Mouse (Mus musculus) testis, postnatal 14 days (tissue): ENCODE data around the gene Reep1.

Experiments used
- DNase-seq: peaks from one replicate; pipeline ENCODE4 v3.0.0; 2021; ENCODE audit warnings: low spot score

Reep1 gene

GRCm38 (mm10) chr6:71707511-71708501 is at the start of gene Reep1:
TSS of gene Reep1 (plus strand) at chr6:71707561.
- peak; percentile 67 for DNase-seq

GRCm38 (mm10) chr6:71658290-71658689 is 49.1 kb upstream of the Reep1 start:
- DNase-seq, result no peak

- no peak for DNase-seq
These were observed 42.9 kb upstream of the Reep1 start for GRCm38 (mm10) chr6:71664511-71664910.

GRCm38 (mm10) chr6:71673166-71673565 is 34.2 kb upstream of the Reep1 start:
- no peak for DNase-seq

GRCm38 (mm10) chr6:71678891-71679290 is 28.5 kb upstream of the Reep1 start:
- DNase-seq, result no peak

- DNase-seq, result no peak
These were observed 12.2 kb upstream of the Reep1 start for GRCm38 (mm10) chr6:71695150-71695549.

DNA sequence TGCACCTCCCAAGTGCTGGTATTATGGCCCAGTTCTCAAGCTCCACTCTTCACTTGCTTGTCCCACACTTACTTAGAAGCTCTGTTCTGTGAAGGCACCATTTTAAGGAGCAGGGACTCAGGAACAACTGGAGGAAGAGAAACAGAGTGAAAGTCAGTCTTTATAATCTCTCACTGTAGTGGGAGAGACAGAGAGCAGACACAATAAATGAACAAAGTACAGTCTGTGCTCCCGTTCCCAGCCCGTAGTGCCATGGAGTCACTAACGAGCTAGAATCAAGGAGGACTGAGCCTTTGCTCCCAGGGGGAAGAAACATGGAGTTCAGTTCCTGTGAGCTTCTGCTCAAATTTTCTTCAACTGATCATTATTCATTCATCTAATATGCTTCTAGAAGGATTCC is 11.8 kb upstream of the Reep1 start:
- no peak for DNase-seq

DNA sequence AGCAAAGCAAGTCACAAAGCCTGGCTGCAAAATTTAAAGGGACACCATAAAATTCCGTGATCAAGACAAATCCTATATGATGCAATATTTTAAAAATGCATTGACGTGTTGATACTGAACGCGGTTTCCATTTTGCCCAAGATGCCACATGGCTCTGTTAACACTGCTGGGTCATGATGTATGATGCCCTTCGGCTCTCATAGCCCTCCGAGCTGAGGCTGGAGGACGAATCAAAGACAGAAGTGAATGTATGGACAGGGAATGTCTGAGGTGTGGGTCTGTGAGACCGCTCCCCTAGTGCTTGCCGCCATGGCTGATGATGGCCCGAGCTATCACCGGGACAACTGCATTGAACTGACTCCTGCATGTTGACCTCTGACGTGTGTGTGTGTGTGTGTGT is 490 bp upstream of the Reep1 start:
- no peak for DNase-seq

DNA sequence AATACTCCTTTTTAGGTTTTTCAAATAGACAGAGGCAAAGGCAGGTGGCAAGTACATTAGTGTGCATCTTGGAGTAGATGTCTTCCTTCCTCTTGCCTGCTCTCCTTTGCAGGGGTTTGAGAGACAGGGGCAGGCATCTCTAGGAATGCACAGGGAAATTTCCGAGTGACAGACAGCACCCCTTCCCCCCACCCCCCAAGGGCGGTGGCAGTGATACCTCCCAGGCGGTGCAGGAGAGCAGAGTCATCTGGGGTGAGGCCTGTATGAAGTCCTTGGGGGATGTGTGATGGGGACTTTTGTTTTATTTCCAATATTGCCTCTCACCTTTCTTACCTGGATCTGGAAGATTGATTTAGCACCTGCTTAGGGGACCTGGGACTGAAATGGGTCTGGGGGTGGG is 1.2 kb downstream of the Reep1 start:
- DNase-seq, result no peak

GRCm38 (mm10) chr6:71710323-71710722 is 3.0 kb downstream of the Reep1 start:
- no peak for DNase-seq

- peak; percentile 74 for DNase-seq
These were observed 3.8 kb downstream of the Reep1 start for GRCm38 (mm10) chr6:71711201-71711600.

GRCm38 (mm10) chr6:71713532-71713931 is 6.2 kb downstream of the Reep1 start:
- no peak for DNase-seq

DNA sequence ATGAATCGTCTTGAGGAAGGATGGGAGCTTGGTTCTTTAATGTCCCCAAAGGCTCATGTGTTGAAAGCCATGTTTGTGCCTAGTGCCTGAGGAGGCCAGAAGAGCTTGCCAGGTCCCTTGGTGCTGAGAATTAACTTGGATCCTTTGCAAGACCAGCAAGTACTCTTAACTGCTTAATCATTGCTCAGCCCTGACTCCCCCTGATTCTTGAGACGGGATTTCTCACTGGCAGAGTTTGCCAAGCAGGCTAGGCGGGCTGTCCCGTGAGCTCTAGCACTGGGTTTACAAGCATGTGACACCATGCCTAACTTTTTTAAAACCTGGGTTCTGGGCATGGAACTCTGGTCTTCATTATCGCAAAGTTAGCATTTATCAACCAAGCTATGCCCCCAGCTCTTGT is 7.6 kb downstream of the Reep1 start:
- no peak for DNase-seq

DNA sequence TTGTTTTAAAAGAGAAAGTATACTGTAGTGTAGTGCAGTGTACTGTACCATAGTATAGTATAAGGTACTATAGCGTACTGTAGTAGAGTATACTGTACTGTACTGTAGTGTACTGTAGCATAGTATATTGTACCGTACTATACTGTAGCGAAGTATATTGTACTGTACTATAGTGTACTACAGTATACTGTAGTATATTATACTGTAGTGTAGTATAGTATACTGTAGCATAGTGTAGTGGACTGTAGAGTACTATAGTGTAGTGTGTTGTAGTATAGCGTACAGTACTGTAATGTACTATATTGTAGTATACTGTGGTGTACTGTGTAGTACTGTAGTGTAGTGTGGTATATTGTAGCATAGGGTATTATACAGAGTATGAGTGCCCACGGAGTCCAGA is 9.1 kb downstream of the Reep1 start:
- DNase-seq, result no peak

DNA sequence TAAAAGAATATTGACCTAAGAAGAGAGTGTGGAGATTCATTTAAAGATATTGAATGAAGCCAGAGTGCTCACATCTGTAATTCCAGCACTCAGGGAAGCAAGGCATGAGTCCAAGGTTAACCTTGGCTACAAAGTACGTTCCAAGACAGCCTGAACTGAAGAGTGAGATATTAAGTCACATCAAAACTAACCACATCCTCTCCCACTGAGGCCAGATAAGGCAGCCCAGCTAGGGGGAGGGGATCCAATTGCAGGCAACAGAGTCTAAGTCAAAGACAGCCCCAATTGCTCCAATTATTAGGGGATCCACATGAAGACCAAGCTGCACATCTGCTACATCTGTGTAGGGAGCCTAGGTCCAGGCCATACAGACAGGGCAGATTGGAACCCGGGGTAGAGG is 11.0 kb downstream of the Reep1 start:
- DNase-seq, result no peak

GRCm38 (mm10) chr6:71719302-71719701 is 11.9 kb downstream of the Reep1 start:
- no peak for DNase-seq

DNA sequence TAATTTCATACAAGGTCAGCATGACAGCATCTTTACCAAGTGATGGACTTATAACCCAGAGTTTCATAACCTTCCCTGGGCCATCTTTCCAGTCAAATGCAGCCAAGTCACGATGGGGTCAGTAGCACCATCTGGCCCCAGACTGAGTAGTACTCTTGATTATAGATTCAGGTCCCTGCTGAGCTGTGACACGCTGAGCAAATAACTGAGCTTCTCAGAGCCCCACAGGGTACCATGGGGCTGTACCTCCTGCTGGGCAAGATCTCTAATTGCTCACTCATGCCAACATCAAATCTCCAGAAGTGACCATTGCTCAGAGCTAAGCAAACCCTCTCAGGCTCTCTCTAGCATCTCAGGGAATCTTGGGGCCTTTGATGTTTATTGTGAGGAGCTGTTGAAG is 15.6 kb downstream of the Reep1 start:
- no peak for DNase-seq

GRCm38 (mm10) chr6:71723555-71723954 is 16.2 kb downstream of the Reep1 start:
- no peak for DNase-seq

DNA sequence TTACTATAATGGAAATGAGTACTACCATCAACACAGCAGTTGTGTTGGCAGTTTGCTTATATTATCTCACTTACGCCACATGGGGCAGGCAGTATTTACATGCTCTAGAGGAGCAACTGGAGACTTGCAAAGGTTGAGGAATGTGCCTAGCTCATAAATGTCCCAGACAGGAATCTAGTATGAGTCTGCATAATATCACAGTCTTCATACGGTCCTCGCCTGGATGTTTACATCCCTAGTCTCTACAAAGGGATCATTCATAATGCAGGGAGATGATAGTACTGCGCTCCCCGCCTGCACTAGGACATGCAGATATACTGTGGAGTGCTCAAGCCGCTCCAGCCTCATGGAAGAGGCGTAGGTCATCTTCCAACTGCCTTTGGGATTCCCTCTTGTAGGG is 19.3 kb downstream of the Reep1 start:
- DNase-seq, result no peak

- DNase-seq, result no peak
These were observed 20.9 kb downstream of the Reep1 start for GRCm38 (mm10) chr6:71728306-71728705.

DNA sequence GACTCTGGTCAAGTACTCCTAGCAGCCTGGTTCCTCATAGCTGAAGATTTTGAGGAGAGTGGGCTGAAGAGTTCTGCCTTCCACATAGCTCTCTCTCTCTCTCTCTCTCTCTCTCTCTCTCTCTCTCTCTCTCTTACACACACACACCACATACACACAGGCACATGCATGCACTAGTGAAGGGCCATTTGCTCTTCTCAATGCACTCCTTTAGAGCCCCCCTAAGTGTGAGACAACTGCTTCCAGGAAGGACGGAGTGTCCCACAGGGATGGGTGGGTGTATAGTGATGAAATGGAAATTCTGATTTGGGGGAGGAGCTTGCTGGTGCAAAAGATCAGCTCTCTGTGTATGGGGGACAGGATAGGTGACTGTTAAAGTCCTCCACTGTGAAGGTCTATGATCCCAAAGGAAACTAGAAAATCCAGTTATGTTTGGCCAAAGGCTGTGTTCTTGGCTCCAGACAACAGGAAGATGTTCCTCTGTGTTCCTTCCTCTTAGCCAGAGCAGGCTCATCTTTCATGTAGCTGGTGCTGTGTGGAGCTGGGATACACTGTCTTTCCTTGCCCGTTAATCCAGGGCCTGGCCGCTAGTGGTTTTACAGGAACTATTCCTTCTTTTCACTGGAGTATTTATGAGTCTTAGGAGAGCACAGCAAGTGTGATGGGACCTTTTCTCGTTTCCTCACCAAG is 27.7 kb downstream of the Reep1 start:
- no peak for DNase-seq

- no peak for DNase-seq
These were observed 28.2 kb downstream of the Reep1 start for GRCm38 (mm10) chr6:71735600-71736010.

- DNase-seq, result no peak
These were observed 28.7 kb downstream of the Reep1 start for GRCm38 (mm10) chr6:71736101-71736500.
